Mouse (Mus musculus) lung, adult 2 months (tissue): Measurements from ENCODE around the gene Ddi2. TPM values are rescaled to one million over a fixed set of nuclear protein-coding genes. Genes with fewer than 3 reads are reported as not detected.
"Not testable (repeated sequence)": the region's sequence is repeated elsewhere in the genome, so short reads cannot be mapped to it uniquely, and the experiment has no call there.

Source experiments
- DNase-seq: peaks from one replicate; pipeline ENCODE4 v3.0.0; 2022
- H3K4me1 ChIP-seq: fragments of 200-500 bp; 2 replicates; pipeline ENCODE4 v1.6.1; 2011; ENCODE audit warnings: low read length; ENCODE audit not compliant: control insufficient read depth, insufficient read depth
- H3K4me3 ChIP-seq: fragments of 200-500 bp; replicated peaks from 2 replicates; pipeline ENCODE3; 2011; ENCODE audit warnings: low read depth, mild to moderate bottlenecking, control low read depth, low read length; ENCODE audit errors: extremely low read depth
- CTCF ChIP-seq: fragments of 200-500 bp; IDR thresholded peaks from 2 replicates; pipeline ENCODE4 v1.5.1; 2011; ENCODE audit warnings: mild to moderate bottlenecking, low read length, control low read depth; ENCODE audit not compliant: insufficient read depth
- POLR2A ChIP-seq: fragments of 200-500 bp; IDR thresholded peaks from 2 replicates; pipeline ENCODE4 v1.6.1; 2011; ENCODE audit warnings: low read depth, mild to moderate bottlenecking, control low read depth, low read length, borderline replicate concordance; ENCODE audit errors: extremely low read depth
- WGBS: fragments of 180-500 bp; shearing (Covaris S2); methylation state at CpG from one replicate; pipeline ENCODE4 v1.1.7; 2018; 5-methylcytosine and 5-hydroxymethylcytosine counted together
- polyA plus RNA-seq: library from polyadenylated mRNA; depleted of rRNA; stranded (reverse); fragments of >200 nt; gene quantifications from 2 replicates; pipeline ENCODE4 v1.2.3, GENCODE M21; 2012; rRNA removed

Gene Ddi2
- 19.7 and 20.2 TPM in 2 replicates for polyA plus RNA-seq

DNA sequence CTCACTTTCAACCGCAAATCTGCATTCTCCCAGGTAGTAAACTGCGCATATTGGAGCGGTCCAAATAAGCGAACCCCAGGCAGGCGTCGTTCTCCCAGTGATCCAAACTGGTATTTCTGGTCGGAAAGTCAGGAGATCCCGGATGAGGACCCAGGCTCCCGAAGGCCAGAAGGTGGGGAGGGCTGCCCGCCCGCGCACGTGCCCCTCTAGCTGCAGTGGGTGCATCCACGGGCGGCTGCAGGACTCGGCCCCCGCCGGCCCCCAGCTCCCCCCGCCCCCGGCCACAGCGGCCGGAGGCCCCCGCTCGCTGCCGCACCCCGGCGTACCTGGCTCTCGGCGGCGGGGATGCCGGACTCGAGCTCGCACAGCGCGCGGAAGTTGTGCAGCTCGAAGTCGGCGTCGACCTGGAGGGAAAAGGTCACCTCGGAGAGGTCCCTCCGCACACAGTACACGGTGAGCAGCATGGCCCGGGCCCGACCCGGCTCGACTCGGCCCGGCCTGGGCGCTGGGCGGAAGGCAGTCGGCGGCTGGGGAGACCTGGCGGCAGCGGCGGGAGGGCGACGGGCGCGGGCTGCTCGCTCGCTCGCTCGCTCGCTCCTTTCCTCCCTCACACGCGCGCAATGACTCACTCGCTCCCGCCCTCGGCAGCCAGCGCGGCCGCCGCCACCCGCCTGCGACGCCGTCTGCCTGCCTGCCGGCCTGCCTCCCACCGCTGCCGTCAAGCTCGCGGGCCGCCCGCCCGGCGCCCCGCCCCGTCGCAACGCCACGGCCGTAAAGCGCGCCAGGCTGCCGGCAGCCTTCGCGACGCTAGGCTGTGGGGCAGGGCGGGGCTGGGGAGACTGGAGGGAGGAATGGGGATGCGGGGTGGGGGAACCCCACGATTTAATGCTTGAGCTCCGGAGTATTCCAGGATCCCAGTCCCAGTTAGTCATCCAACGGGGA is at the start of gene Ddi2:
Gene Ddi2 (minus strand): TSS at position 689 of the 942 bp plus-strand sequence.
- TF ChIP-seq POLR2A (peak; percentile 57; the same call in 1 of the 2 replicates), CTCF (no peak)
- H3K4me3 ChIP-seq: peak within 1 kb of the TSS; percentile 75
- H3K4me1 ChIP-seq: peaks cover 30% of the 10 kb centered on the region
- peak; percentile 86 for DNase-seq
- 1% methylated on average over 102 of the region's 105 CpGs for WGBS

DNA sequence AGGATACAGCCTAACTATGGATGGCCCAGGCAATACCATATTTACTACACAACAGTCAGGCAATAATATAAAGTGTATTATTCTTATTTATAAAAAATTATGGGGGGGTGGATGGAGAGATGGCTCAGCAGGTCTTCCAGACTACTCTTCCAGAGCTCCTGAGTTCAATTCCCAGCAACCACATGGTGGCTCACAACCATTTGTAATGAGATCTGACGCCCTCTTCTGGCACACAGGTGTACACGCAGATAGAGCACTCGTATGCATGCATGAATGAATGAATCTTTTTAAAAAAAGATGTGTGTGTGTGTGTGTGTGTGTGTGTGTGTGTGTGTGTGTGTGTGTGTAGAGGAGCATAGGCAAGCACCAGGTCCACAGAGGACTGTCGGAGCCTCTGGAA is 49.8 kb upstream of the Ddi2 start:
- not testable (repeated sequence) for DNase-seq, H3K4me3 ChIP-seq, H3K4me1 ChIP-seq
- 88% methylated on average over 4 of the region's 4 CpGs for WGBS

DNA sequence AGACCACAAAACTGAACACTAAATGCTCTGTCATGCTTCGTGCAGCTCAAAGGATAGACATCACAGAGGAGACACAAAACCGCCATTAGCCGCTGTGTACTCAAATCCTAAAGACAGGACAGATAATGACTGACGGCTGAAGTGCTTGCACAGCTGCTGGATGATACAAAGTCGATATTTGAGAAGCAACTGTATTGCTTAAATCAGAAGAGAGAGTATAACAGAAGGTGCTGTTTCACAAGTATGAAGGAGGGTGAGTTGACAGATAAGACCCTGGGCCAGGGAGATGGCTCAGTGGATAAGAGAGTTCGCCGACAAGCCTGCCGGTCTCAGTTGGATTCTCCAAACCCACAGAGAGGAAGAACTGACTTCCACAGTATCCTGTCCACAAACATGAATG is 48.6 kb upstream of the Ddi2 start:
- TF ChIP-seq CTCF (no peak), POLR2A (no peak)
- 87% methylated on average over 8 of the region's 8 CpGs for WGBS
- H3K4me3 ChIP-seq: no peak overlapping the region
- DNase-seq: no peak
- H3K4me1 ChIP-seq: no peaks in the 10 kb centered on the region

DNA sequence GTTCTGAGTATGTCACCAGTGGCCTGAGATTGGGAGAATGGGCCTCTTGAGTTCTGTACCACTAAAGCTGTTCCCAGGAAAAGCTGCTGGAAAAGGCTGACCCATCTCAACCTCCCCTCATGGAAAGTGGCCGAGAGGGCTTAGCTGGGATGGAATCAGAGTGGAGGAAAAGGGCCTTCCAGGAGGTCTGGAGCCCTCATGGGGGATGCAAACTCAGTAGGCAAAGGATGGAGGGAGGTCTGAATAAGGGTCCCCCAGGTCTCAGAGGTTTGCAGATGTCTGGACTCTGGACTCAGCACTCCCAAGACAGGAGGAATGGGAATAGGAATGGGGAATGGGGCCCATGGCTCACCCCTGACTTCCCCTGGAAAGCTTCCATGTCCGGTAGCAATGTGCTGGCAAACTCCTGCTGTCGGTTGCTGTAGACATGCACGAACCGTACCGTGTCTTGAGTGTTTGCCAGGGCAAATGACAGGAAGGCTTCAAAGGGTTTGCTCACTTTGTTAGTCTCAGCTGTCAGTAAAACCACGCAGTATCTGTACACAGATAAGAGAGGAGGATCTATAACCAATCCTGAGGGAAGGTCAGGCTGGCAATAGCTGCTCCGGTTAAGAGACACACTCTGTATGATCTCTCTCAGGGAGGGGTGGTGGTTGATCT is 46.4 kb upstream of the Ddi2 start:
- WGBS: 70% methylated on average over 8 of the region's 8 CpGs
- DNase-seq: no peak
- Histone ChIP-seq H3K4me3 (no peak overlapping the region), H3K4me1 (0 out of 2 replicates have a peak, but pooled peaks cover 2% of the 10 kb centered on the region)
- TF ChIP-seq POLR2A: no peak
- no peak for TF ChIP-seq CTCF

DNA sequence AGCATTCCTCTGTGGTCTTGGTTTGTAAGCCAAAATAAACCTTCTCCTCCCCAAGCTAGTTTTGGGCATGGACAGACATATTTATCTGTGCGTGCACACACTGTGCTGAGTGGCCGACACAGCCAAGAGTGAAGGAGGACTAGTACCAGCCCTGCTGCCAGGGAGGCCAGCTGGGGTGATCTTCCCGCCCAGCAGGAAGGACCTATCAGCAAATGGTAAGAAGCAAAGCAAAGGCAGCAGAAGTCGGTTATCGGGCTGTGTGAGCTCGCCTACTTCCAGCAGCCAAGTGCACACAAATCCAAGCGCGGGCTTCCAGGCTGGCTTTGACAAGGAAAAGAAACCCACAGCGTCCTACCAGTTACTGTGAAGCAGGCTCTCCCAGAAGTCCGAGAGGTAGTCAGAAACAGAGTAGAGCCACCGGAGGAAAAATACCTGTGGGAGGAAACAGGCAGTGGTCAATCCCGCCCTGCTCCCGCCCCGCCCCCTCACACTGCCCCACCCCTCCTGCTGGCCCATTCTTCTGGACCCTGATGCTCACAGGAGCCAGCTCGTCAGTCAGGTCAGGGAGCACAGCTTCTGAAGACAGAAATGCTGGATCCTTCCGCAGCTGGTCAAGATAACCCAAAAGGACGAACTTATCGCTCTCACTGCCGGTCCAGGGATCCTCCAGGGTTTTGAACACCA is 44.3 kb upstream of the Ddi2 start:
- Histone ChIP-seq H3K4me1 (0 out of 2 replicates have a peak, but pooled peaks cover 2% of the 10 kb centered on the region), H3K4me3 (no peak overlapping the region)
- TF ChIP-seq CTCF: no peak
- TF ChIP-seq POLR2A: peak; percentile 19; the same call in 1 of the 2 replicates
- DNase-seq: peak; percentile 33
- 59% methylated on average over 19 of the region's 19 CpGs for WGBS

DNA sequence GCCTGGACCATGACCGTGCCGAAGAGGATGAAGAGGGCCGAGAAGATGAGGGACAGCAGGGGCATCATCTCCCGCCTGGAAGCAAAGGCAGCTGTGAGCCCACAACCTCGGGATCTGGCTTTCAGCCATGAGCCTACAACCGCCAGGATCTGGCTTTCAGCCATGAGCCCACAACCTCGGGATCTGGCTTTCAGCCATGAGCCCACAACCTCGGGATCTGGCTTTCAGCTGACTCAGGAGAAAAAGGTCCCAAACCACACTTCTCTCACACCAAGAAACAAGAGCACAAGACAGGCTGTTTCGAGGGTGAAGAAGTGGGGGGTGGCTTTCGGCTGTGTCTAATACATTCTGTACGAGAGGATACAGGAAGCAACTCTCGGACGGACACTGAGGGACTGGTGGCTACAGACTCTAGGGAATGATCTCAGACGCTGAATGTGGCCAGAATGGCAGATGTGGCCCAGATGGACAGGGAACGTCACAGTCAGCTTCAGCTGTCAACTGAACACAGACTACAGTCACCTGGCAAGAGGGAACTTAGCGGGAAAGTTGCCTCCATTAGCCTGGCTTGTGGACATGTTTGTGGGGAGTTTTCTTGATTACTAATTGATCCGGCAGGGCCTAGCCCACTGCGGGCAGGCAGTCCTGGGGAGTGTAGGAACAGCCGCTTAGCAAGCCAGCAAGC is 43.6 kb upstream of the Ddi2 start:
- WGBS: 37% methylated on average over 19 of the region's 19 CpGs
- H3K4me3 ChIP-seq: no peak overlapping the region
- DNase-seq: no peak
- TF ChIP-seq POLR2A: no peak
- TF ChIP-seq CTCF: no peak
- H3K4me1 ChIP-seq: 0 out of 2 replicates have a peak, but pooled peaks cover 2% of the 10 kb centered on the region

DNA sequence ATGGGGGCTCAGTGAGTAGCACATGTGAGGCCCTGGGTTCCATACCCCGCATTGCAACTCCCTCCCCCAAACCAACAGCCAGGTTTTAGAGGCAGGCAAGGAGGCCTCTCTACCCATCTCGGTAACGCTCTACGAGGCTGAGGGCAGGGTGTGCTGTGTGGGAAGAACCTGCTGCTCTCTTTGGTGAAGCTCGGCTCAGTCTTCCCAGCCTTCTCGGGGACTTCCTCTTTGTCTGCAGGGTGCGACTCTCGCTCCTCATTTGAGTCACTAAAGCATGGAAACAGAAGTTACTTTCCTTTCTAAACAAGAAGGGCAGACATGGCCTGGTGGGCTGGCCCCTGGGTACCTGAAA is 43.1 kb upstream of the Ddi2 start:
- H3K4me1 ChIP-seq: 0 out of 2 replicates have a peak, but pooled peaks cover 2% of the 10 kb centered on the region
- WGBS: 63% methylated on average over 8 of the region's 8 CpGs
- H3K4me3 ChIP-seq: no peak overlapping the region
- TF ChIP-seq POLR2A (no peak), CTCF (no peak)
- DNase-seq: no peak

DNA sequence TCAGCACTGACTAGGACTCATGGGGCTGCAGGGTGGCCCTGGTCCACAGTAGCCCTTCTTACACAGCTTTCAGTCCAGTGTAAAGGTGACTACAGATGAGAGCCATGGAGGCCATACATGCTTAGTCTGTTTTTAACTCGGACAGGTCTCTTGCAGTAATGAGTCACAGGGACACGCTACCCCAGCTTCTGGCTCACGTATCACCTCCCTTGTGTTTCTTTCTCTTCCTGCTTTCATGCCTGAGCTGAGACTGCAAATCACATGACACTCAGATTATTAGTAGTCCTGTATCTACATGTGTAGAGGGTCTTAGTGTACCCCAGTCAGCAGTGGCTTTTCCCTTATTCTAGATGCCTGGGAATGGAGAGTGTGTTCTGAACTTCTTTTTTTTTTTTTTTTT is 41.8 kb upstream of the Ddi2 start:
- TF ChIP-seq CTCF (no peak), POLR2A (no peak)
- no peak for DNase-seq
- no peak overlapping the region for H3K4me3 ChIP-seq
- 0 out of 2 replicates have a peak, but pooled peaks cover 2% of the 10 kb centered on the region for H3K4me1 ChIP-seq
- WGBS: 90% methylated on average over 3 of the region's 3 CpGs

DNA sequence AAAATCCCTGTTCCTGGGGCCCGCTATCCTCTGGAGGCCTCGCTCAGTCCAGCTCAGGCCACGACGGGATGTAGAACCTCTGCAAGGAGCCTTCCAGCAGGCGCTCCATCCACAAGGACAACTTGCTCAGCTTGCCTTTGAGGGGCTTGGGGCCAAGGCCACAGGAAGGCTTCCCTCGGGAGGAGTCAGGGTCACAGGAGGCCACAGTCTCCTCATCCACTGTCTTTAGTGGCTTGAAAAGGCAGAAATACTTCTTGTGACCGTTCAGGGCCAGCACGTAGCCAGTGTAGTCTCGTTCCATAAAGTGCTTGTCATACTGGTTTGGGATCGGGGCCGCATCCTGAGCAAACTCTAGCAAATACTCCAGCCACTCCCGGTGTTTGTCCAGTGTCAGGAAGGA is 40.3 kb upstream of the Ddi2 start:
- H3K4me3 ChIP-seq: no peak overlapping the region
- DNase-seq: no peak
- H3K4me1 ChIP-seq: 0 out of 2 replicates have a peak, but pooled peaks cover 2% of the 10 kb centered on the region
- TF ChIP-seq POLR2A (no peak), CTCF (no peak)
- WGBS: 74% methylated on average over 12 of the region's 12 CpGs
